Mouse (Mus musculus) G1E (cell line): ENCODE measurements around the gene Setdb1. TPM values are rescaled to one million over a fixed set of nuclear protein-coding genes. Genes with fewer than 3 reads are reported as not detected.

Experiments used
- ATAC-seq: 2 replicates; pipeline ENCODE4 v1.8.0; 2016; ENCODE audit warnings: mild to moderate bottlenecking; ENCODE audit not compliant: insufficient number of reproducible peaks, poor library complexity, low FRiP score, severe bottlenecking; ENCODE audit errors: extremely low read depth
- DNase-seq: peaks from one replicate; pipeline ENCODE4 v3.0.0; 2012; ENCODE audit warnings: low spot score
- H3K27me3 ChIP-seq: 2 replicates; pipeline ENCODE4 v1.6.1; 2012; ENCODE audit warnings: mild to moderate bottlenecking, low read length, inconsistent platforms; ENCODE audit not compliant: insufficient read depth
- H3K36me3 ChIP-seq: replicated peaks from 2 replicates; pipeline ENCODE3; 2012; ENCODE audit warnings: mild to moderate bottlenecking, inconsistent platforms
- H3K4me1 ChIP-seq: 2 replicates; pipeline ENCODE4 v1.6.1; 2012; ENCODE audit warnings: low read depth, low read length, inconsistent platforms, mixed read lengths; ENCODE audit not compliant: insufficient read depth
- H3K4me3 ChIP-seq: 2 replicates; pipeline ENCODE4 v1.5.1; 2012; ENCODE audit warnings: low read depth, mild to moderate bottlenecking, inconsistent platforms, low read length, moderate library complexity, mixed read lengths
- H3K9me3 ChIP-seq: replicated peaks from 2 replicates; pipeline ENCODE4 v1.6.1; 2012; ENCODE audit warnings: inconsistent platforms
- CTCF ChIP-seq: IDR thresholded peaks from 2 replicates; pipeline ENCODE4 v1.5.1; 2012; ENCODE audit warnings: low read depth, low read length, inconsistent platforms, mixed read lengths
- GATA1 ChIP-seq: IDR thresholded peaks from 2 replicates; pipeline ENCODE4 v1.6.1; 2012; ENCODE audit warnings: borderline replicate concordance, low read length, inconsistent platforms, mixed read lengths
- GATA2 ChIP-seq: IDR thresholded peaks from 2 replicates; pipeline ENCODE4 v1.6.1; 2012; ENCODE audit warnings: low read depth, low read length, inconsistent platforms, borderline replicate concordance
- POLR2AphosphoS5 ChIP-seq: IDR thresholded peaks from 2 replicates; pipeline ENCODE4 v1.6.1; 2012; ENCODE audit warnings: low read depth, low read length, inconsistent platforms; ENCODE audit not compliant: insufficient replicate concordance
- TAL1 ChIP-seq: conservative IDR thresholded peaks from 2 replicates; pipeline ENCODE4 v1.6.1; 2012; ENCODE audit warnings: low read depth, low read length, inconsistent platforms, mixed read lengths
- polyA plus RNA-seq: library from polyadenylated mRNA; stranded (reverse); fragments of >175 nt; gene quantifications from 2 replicates; pipeline ENCODE4 v1.2.3, GENCODE M21; 2012
- total RNA-seq, 2 experiments: library from RNA; stranded (forward) in 1 of 2; stranded (reverse) in 1 of 2; fragments of 200-1000 nt in 1 of 2; fragments of >200 nt in 1 of 2; fragmentation: Nextera tagmentation in 1 of 2; gene quantifications; 2 replicates each; pipeline ENCODE4 v1.2.3; 2014 to 2017

Gene Setdb1
- total and polyA plus RNA-seq, 3 experiments: 66.1 to 159 (median 128) TPM

- peaks cover 97% of the 10 kb centered on the region for H3K36me3 ChIP-seq
- peaks cover 53% of the 10 kb centered on the region for H3K4me1 ChIP-seq
- TF ChIP-seq GATA1: no peak
- TF ChIP-seq CTCF: peak; percentile 63
- H3K9me3 ChIP-seq: no peaks in the 10 kb centered on the region
- peak; percentile 72 for DNase-seq
- no peak for ATAC-seq
- no peak overlapping the region for H3K4me3 ChIP-seq
- no peaks in the 10 kb centered on the region for H3K27me3 ChIP-seq
Observed at GRCm38 (mm10) chr3:95296103-95296469, 60.9 kb downstream of the Setdb1 start.

DNA sequence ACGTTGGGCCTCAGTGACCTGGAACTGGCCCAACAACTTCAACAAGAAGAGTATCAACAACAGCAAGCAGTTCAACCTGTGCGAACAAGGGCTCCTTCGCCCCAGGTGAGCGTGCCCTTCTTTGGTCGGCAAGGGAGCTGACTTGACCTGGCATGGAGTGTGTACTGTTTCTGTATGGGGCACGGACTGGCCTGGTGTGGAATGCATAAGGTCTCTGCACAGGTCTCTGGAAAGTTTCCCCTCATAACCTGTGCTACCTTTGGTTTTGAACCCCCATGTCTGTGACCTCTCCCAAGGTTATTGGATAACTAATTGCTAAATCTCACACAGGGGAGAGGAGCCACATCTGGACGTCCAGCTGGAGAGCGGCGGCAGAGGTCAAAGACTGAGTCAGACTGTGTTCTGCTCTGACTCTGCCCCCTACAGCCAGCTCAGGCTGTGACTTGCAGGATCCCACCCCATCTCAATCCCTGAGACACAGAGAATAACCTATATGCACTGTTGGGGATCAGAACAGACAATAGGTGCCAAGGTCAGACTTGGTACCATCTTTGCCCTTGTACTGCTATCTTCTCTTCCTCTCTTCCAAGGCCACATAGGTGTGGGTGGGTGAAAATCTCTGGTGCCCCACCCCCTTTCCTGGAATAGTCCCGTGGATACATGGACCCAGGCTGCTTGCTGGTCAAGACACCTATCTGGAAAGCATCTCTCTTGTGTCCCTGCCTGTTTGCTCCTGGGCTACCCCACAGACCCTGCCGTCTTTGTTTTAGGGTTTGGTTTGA, 61.5 kb downstream of the Setdb1 start:
- DNase-seq (no peak), ATAC-seq (no peak)
- Histone ChIP-seq H3K36me3 (peaks cover 97% of the 10 kb centered on the region), H3K4me3 (no peak overlapping the region), H3K4me1 (peaks cover 53% of the 10 kb centered on the region), H3K9me3 (no peaks in the 10 kb centered on the region), H3K27me3 (no peaks in the 10 kb centered on the region)
- TF ChIP-seq TAL1: no peak

GRCm38 (mm10) chr3:95294718-95295117, 62.3 kb downstream of the Setdb1 start:
- Histone ChIP-seq H3K4me3 (no peak overlapping the region), H3K36me3 (peaks cover 97% of the 10 kb centered on the region)
- ATAC-seq: no peak

GRCm38 (mm10) chr3:95294316-95294715, 62.7 kb downstream of the Setdb1 start:
- Histone ChIP-seq H3K9me3 (no peaks in the 10 kb centered on the region), H3K4me3 (no peak overlapping the region), H3K27me3 (no peaks in the 10 kb centered on the region), H3K36me3 (peaks cover 97% of the 10 kb centered on the region), H3K4me1 (peaks cover 53% of the 10 kb centered on the region)
- DNase-seq (no peak), ATAC-seq (no peak)
- TF ChIP-seq GATA1 (no peak), TAL1 (no peak), CTCF (no peak), GATA2 (no peak), POLR2AphosphoS5 (no peak)

More at GRCm38 (mm10) chr3:95294718-95295117, 62.3 kb downstream of the Setdb1 start:
- no peak for DNase-seq
- Histone ChIP-seq H3K4me1 (peaks cover 53% of the 10 kb centered on the region), H3K9me3 (no peaks in the 10 kb centered on the region), H3K27me3 (no peaks in the 10 kb centered on the region)
- TF ChIP-seq GATA2: no peak
- no peak for TF ChIP-seq TAL1
- TF ChIP-seq CTCF: no peak
- TF ChIP-seq GATA1: no peak
- TF ChIP-seq POLR2AphosphoS5: no peak

- TF ChIP-seq POLR2AphosphoS5: 0 out of 2 replicates have a peak, but pooled peaks have one; percentile 48
- TF ChIP-seq CTCF: no peak
- no peak for TF ChIP-seq GATA2
- no peak for TF ChIP-seq GATA1
- no peak for TF ChIP-seq TAL1
- ATAC-seq: peak; percentile 64
- peaks cover 96% of the 10 kb centered on the region for H3K36me3 ChIP-seq
- peaks cover 53% of the 10 kb centered on the region for H3K4me1 ChIP-seq
- H3K9me3 ChIP-seq: no peaks in the 10 kb centered on the region
- H3K4me3 ChIP-seq: peak overlapping the region; percentile 42; the same call in 1 of the 2 replicates
- no peaks in the 10 kb centered on the region for H3K27me3 ChIP-seq
- peak; percentile 71 for DNase-seq
Observed at GRCm38 (mm10) chr3:95293537-95293936, 63.5 kb downstream of the Setdb1 start.

- DNase-seq (no peak), ATAC-seq (no peak)
- Histone ChIP-seq H3K36me3 (peaks cover 97% of the 10 kb centered on the region), H3K9me3 (no peaks in the 10 kb centered on the region), H3K4me3 (no peak overlapping the region), H3K4me1 (peaks cover 48% of the 10 kb centered on the region), H3K27me3 (no peaks in the 10 kb centered on the region)
- TF ChIP-seq CTCF: no peak
- no peak for TF ChIP-seq POLR2AphosphoS5
- TF ChIP-seq TAL1: no peak
- no peak for TF ChIP-seq GATA2
- TF ChIP-seq GATA1: no peak
Observed at GRCm38 (mm10) chr3:95292899-95293298, 64.1 kb downstream of the Setdb1 start.

DNA sequence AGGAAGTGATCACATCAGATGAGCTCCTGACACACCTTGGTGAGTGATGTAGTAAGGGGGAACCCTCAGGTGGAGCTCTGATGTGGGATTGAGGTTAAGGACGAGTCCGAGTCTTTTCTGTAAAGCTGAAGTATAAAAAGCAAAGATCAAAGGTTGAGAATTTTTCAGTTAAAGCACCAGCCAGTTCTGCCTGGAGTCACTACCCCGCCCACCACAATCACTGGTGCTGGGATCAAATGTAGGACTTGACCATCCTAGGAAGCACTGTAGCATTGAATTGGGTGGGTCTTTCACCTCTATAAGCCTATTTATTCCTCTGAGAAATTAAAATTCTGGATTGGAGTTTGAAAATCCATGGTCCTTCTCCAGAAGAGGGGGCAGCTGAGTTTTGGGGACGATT, 66.0 kb downstream of the Setdb1 start:
- Histone ChIP-seq H3K36me3 (peaks cover 96% of the 10 kb centered on the region), H3K27me3 (no peaks in the 10 kb centered on the region), H3K4me1 (peaks cover 37% of the 10 kb centered on the region), H3K4me3 (no peak overlapping the region), H3K9me3 (no peaks in the 10 kb centered on the region)
- no peak for TF ChIP-seq GATA2
- DNase-seq (no peak), ATAC-seq (no peak)
